Mouse (Mus musculus): ENCODE measurements at regions not wholly inside any gene's neighbourhood (a gene's known extent, or its start where the extent isn't known, plus 50 kb on each side); places are given as distances from the start of the nearest gene placed in this dataset.

GRCm38 (mm10) chr2:178631966-178632365 lies 201.6 kb downstream of the Cdh26 start:
- H3K27ac ChIP-seq, result peak overlapping the region; percentile 65; the same call in 1 of the 2 replicates
- no peak overlapping the region for H3K4me2 ChIP-seq (replicated peaks)
- no peak overlapping the region for H3K9ac ChIP-seq
- H3K9me3 ChIP-seq, result no peaks in the 10 kb centered on the region
- no peak overlapping the region for H3K4me3 ChIP-seq
- H3K4me1 ChIP-seq, result peaks cover 69% of the 10 kb centered on the region
- no peak for ATAC-seq (ENCODE audit: low FRiP score, low read depth)
- WGBS, result 56% methylated on average over 12 of the region's 12 CpGs
- peaks cover 3% of the 10 kb centered on the region; the same call in 1 of the 2 replicates for H3K27me3 ChIP-seq
- no peaks in the 10 kb centered on the region for H3K36me3 ChIP-seq

DNA sequence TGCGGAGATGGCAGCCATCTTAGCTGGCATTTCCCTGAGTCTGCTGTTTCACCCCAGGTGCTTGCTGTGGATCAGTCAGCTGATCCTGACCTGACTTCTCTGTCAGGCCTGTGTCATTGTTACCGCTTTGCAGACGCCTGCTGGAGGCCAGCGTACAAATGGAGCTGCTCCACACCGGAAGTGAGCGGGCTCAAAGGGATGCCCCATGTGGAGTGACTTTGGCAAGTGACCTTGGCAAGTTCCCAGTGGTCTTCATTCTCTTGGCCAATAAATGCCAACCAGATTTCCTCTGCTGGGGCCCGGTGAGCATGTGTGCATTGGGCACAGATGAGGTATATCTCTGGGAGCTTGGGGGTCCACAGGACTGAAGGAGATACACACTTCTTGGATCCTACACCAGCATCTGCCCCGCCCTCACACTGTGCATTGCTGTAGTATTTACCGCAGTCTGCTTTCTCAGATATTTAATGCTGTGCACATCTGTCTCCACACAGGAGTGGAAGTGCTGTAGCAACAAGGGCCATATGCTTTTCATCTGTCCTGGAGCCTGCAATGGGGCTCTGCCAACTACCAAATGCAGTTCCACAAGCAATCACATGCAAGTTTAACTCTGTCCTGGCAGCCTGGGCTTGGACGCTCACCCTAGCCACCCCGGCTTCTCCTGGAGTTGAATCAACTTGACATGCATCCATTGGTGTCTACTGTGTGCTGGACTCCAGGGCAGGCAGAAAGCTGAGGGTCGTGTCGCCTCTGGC lies 202.7 kb downstream of the Cdh26 start:
- Histone ChIP-seq H3K27ac (peak overlapping the region; percentile 79), H3K9me3 (no peaks in the 10 kb centered on the region), H3K36me3 (no peaks in the 10 kb centered on the region), H3K4me3 (no peak overlapping the region), H3K9ac (no peak overlapping the region), H3K4me1 (peaks cover 63% of the 10 kb centered on the region), H3K4me2 (replicated peaks) (no peak overlapping the region), H3K27me3 (no peaks in the 10 kb centered on the region)
- 55% methylated on average over 13 of the region's 13 CpGs for WGBS
- peak; percentile 34; the same call in 1 of the 2 replicates for ATAC-seq (ENCODE audit: low FRiP score, low read depth)

DNA sequence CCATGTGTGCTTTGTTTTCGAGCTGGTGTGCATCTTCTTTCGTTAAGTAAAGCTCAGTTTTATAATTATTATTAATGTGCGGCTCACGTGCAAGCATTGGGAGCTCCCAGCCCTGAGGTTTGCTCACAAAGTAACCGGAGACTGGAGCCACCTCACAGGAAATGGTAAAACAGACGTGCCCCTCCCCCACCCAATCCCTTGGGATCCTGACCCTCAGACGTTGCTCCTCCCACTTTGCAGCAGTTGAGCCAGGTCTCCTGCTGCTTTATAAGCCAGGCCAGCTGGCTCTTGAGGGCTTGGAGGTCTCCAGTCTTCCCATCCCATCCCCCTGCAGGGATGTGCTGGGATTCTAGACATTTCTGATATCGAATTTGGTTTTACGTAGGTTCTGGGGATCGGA lies 203.8 kb downstream of the Cdh26 start:
- WGBS, result 27% methylated on average over 10 of the region's 10 CpGs
- H3K9me3 ChIP-seq, result no peaks in the 10 kb centered on the region
- H3K4me1 ChIP-seq, result peaks cover 63% of the 10 kb centered on the region
- H3K27me3 ChIP-seq, result no peaks in the 10 kb centered on the region
- no peak for ATAC-seq (ENCODE audit: low FRiP score, low read depth)
- H3K36me3 ChIP-seq, result no peaks in the 10 kb centered on the region
- H3K9ac ChIP-seq, result no peak overlapping the region
- H3K4me2 ChIP-seq (replicated peaks), result 0 out of 2 replicates have a peak overlapping the region, but pooled peaks have one; percentile 5
- H3K27ac ChIP-seq, result peak overlapping the region; percentile 79; the same call in 1 of the 2 replicates
- H3K4me3 ChIP-seq, result no peak overlapping the region

DNA sequence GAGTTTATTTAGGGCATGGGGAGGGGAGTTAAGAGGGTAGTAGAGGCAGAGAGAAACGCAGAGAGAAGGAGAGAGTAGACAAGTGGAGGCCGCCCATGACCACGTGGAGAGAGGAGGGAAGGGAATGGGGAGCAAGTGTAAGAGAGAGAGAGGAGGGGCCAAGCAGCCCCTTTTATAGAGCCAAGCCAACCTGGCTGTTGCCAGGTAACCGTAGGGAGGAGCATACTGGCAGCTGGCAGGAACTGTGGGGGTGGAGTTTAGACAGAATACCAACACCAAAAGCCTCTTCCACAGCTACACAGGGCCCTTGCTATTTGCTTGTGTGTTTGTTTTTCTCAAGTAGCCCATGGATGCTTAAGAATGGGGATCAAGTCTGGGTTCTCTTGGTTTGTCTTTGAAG lies 205.4 kb downstream of the Cdh26 start:
- WGBS, result 35% methylated on average over 4 of the region's 4 CpGs
- ATAC-seq (ENCODE audit: low FRiP score, low read depth), result no peak

GRCm38 (mm10) chr2:178636901-178637300 lies 206.6 kb downstream of the Cdh26 start:
- H3K4me2 ChIP-seq (replicated peaks), result no peak overlapping the region
- WGBS, result 88% methylated on average over 9 of the region's 9 CpGs

More for the DNA sequence above, 205.4 kb downstream of the Cdh26 start:
- H3K27ac ChIP-seq, result no peak overlapping the region
- H3K4me1 ChIP-seq, result peaks cover 57% of the 10 kb centered on the region
- no peaks in the 10 kb centered on the region for H3K36me3 ChIP-seq
- no peak overlapping the region for H3K9ac ChIP-seq
- H3K27me3 ChIP-seq, result no peaks in the 10 kb centered on the region
- no peak overlapping the region for H3K4me3 ChIP-seq
- no peaks in the 10 kb centered on the region for H3K9me3 ChIP-seq
- no peak overlapping the region for H3K4me2 ChIP-seq (replicated peaks)

DNA sequence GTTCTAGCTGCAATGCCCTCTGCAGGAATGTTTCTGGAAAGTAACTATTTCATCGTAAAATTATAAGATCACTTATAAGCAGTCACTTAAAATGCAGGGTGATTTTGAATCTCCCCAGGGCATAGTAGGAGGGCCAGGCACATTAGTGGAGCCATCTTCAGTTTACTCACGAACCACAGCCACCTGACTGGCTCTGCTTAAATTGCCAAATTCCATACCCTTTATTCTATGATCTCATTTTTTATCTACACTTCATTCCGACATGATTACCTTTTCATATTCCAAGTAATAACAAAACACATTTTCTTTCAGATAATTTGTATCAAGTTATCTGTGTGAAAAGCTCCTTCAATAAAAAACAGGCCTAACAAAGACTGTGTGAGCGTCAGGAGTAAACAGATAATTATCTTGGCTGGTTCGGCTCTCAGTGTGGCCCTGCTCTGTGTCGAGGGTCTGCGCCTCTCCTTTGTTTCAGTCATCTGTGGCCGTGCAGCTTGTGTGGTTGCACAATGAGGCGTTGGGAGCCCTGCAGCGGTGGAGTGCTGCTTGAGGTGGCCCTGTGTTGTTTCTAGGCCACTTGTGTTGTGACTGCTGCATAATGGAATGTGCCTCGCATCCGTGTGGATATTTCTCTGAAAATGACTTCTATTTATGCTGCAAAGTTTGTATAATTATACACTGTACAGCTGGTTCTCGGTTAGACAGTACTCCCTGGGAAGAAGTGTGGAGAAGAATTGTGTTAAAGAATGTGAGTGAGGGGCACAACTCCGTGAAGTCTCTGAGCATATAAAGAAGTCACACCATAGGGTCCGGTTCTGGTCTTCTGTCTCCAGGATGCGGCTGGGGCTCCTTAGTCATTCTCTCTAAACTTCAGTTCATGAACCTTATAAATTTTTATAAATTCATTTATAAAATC lies 212.1 kb downstream of the Cdh26 start:
- ATAC-seq (ENCODE audit: low FRiP score, low read depth), result no peak
- H3K9ac ChIP-seq, result no peak overlapping the region
- H3K4me2 ChIP-seq (replicated peaks), result no peak overlapping the region
- no peak overlapping the region for H3K27ac ChIP-seq
- no peaks in the 10 kb centered on the region for H3K27me3 ChIP-seq
- H3K4me3 ChIP-seq, result no peak overlapping the region
- no peaks in the 10 kb centered on the region for H3K36me3 ChIP-seq
- H3K4me1 ChIP-seq, result no peaks in the 10 kb centered on the region
- WGBS, result 57% methylated on average over 16 of the region's 16 CpGs
- H3K9me3 ChIP-seq, result no peaks in the 10 kb centered on the region

More at GRCm38 (mm10) chr2:178636901-178637300, 206.6 kb downstream of the Cdh26 start:
- Histone ChIP-seq H3K4me3 (no peak overlapping the region), H3K27ac (no peak overlapping the region), H3K4me1 (peaks cover 45% of the 10 kb centered on the region), H3K9me3 (no peaks in the 10 kb centered on the region), H3K36me3 (no peaks in the 10 kb centered on the region), H3K27me3 (no peaks in the 10 kb centered on the region), H3K9ac (no peak overlapping the region)
- no peak for ATAC-seq (ENCODE audit: low FRiP score, low read depth)

DNA sequence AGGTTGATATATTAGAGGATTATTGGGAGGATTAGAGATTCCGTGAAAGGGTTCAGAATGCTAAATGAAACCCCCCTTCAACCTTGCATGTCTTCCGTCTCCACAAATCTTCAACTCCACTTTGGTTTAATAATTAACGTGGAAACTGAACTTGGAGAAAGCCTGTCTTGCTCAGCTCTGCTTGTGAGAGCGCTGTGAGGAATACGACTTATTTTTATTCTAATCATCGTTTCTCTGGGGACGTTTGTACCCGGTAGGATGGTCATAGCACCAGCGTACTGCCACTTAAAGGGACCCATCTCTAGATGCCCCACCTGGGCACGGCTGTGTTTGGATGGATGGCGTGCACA lies 212.7 kb downstream of the Cdh26 start:
- Histone ChIP-seq H3K4me2 (replicated peaks) (no peak overlapping the region), H3K9ac (no peak overlapping the region), H3K27me3 (no peaks in the 10 kb centered on the region), H3K4me3 (no peak overlapping the region), H3K27ac (no peak overlapping the region), H3K9me3 (no peaks in the 10 kb centered on the region), H3K36me3 (no peaks in the 10 kb centered on the region), H3K4me1 (no peaks in the 10 kb centered on the region)
- WGBS, result 81% methylated on average over 11 of the region's 11 CpGs
- ATAC-seq (ENCODE audit: low FRiP score, low read depth), result no peak

- no peaks in the 10 kb centered on the region for H3K9me3 ChIP-seq
- H3K36me3 ChIP-seq, result no peaks in the 10 kb centered on the region
- H3K4me3 ChIP-seq, result no peak overlapping the region
- H3K4me2 ChIP-seq (replicated peaks), result no peak overlapping the region
- no peaks in the 10 kb centered on the region for H3K4me1 ChIP-seq
- H3K27ac ChIP-seq, result no peak overlapping the region
- no peak for ATAC-seq (ENCODE audit: low FRiP score, low read depth)
- 26% methylated on average over 4 of the region's 4 CpGs for WGBS
- H3K9ac ChIP-seq, result no peak overlapping the region
- H3K27me3 ChIP-seq, result no peaks in the 10 kb centered on the region
Observed at GRCm38 (mm10) chr2:178643841-178644240, 213.5 kb downstream of the Cdh26 start.

GRCm38 (mm10) chr2:178660071-178660470 lies 229.7 kb downstream of the Cdh26 start:
- H3K27ac ChIP-seq, result no peak overlapping the region
- H3K9me3 ChIP-seq, result no peaks in the 10 kb centered on the region
- WGBS, result 85% methylated on average over 2 of the region's 2 CpGs
- ATAC-seq (ENCODE audit: low FRiP score, low read depth), result no peak
- H3K9ac ChIP-seq, result no peak overlapping the region
- no peaks in the 10 kb centered on the region for H3K36me3 ChIP-seq
- no peaks in the 10 kb centered on the region for H3K27me3 ChIP-seq
- no peaks in the 10 kb centered on the region for H3K4me1 ChIP-seq
- H3K4me3 ChIP-seq, result no peak overlapping the region
- no peak overlapping the region for H3K4me2 ChIP-seq (replicated peaks)

DNA sequence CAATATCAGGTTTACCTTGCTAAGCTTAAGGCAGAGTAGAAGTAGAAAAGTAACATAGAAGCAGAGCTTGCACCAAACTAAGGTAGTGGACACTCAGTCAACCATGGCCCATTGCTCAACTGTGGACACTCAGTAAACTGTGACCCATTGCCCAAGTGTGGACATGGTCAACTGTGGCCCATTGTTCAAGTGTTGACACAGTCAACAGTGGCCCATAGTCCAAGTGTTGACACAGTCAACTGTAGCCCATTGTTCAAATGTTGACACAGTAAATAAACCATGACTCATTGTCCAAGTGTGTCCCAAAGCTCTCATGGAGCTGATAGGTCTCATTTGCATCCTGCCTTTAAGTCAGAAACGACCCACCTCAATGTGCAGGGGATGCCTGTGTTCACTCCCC lies 232.1 kb downstream of the Cdh26 start:
- H3K9ac ChIP-seq, result no peak overlapping the region
- H3K4me2 ChIP-seq (replicated peaks), result no peak overlapping the region
- WGBS, result 70% methylated on average over 1 of the region's 1 CpGs
- H3K4me1 ChIP-seq, result no peaks in the 10 kb centered on the region
- H3K27ac ChIP-seq, result no peak overlapping the region
- no peak overlapping the region for H3K4me3 ChIP-seq
- no peaks in the 10 kb centered on the region for H3K36me3 ChIP-seq
- H3K27me3 ChIP-seq, result peaks cover 6% of the 10 kb centered on the region; the same call in 1 of the 2 replicates
- no peaks in the 10 kb centered on the region for H3K9me3 ChIP-seq
- ATAC-seq (ENCODE audit: low FRiP score, low read depth), result no peak

DNA sequence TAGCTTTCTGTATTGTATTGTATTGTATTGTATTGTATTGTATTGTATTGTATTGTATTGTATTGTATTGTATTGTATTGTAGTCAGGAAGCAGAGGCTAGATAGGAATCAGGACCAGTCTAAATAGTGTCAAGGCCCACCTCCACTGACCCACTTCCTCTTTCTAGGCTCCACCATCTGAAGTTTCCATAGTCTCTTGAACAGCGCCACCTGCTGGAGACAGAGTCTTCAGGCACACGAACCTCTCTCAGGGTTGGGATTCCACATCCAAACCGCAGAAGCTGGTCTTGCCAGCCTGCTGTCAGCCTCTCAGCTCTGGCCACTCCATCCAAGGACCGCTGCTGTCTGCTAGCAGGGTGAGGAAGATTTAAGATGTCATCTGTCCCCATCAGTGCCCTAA lies 234.6 kb downstream of the Cdh26 start:
- Histone ChIP-seq H3K27ac (no peak overlapping the region), H3K9me3 (no peaks in the 10 kb centered on the region), H3K27me3 (peaks cover 11% of the 10 kb centered on the region; the same call in 1 of the 2 replicates), H3K4me1 (no peaks in the 10 kb centered on the region), H3K4me2 (replicated peaks) (no peak overlapping the region), H3K9ac (no peak overlapping the region), H3K4me3 (no peak overlapping the region), H3K36me3 (no peaks in the 10 kb centered on the region)
- ATAC-seq (ENCODE audit: low FRiP score, low read depth), result no peak
- WGBS, result 12% methylated on average over 4 of the region's 4 CpGs

DNA sequence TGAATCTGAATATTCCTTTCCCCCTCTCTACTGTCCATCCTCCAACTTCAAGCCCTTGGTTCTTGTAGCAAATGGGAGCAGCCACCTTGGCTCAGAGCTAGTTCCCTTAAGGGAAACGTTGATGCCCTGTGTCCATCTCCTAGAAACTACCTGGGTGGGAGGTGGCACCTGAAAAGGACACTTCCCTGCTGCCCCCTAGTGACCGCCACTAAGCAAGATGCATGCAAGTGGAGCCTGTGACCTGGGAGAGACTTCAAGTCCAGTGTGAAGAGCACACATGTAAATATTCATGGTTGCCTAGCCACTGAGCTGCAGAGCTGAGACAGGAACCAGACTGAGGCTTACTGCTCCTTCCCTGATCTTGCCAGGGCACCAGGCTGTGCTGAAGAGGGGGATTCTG lies 238.1 kb downstream of the Cdh26 start:
- no peak overlapping the region for H3K9ac ChIP-seq

More for the DNA sequence above, 238.1 kb downstream of the Cdh26 start:
- no peaks in the 10 kb centered on the region for H3K9me3 ChIP-seq
- no peaks in the 10 kb centered on the region for H3K36me3 ChIP-seq
- no peak overlapping the region for H3K4me3 ChIP-seq
- no peak for ATAC-seq (ENCODE audit: low FRiP score, low read depth)
- peaks cover 11% of the 10 kb centered on the region; the same call in 1 of the 2 replicates for H3K27me3 ChIP-seq
- no peak overlapping the region for H3K27ac ChIP-seq
- 9% methylated on average over 2 of the region's 2 CpGs for WGBS
- H3K4me2 ChIP-seq (replicated peaks), result no peak overlapping the region
- H3K4me1 ChIP-seq, result no peaks in the 10 kb centered on the region

Measured in limb, embryonic 13.5 days (tissue).